Mouse (Mus musculus) inflammation-experienced regulatory T-cells, adult 6 months (primary cell): Measurements from ENCODE around the gene St3gal4. TPM values are rescaled to one million over a fixed set of nuclear protein-coding genes. Genes with fewer than 3 reads are reported as not detected.
"Not testable (repeated sequence)": the region's sequence is repeated elsewhere in the genome, so short reads cannot be mapped to it uniquely, and the experiment has no call there.

Source experiments
- ATAC-seq: one replicate; pipeline ENCODE4 v1.8.0; 2017
- polyA plus RNA-seq, 3 experiments: library from polyadenylated mRNA; unstranded; fragments of 100-300 nt; shearing (Covaris generic); gene quantifications; one replicate each; pipeline ENCODE4 v1.2.1; 2017

Gene St3gal4
- 10 to 100 TPM; 11.2 to 29.1 (median 17.9) TPM for polyA plus RNA-seq

DNA sequence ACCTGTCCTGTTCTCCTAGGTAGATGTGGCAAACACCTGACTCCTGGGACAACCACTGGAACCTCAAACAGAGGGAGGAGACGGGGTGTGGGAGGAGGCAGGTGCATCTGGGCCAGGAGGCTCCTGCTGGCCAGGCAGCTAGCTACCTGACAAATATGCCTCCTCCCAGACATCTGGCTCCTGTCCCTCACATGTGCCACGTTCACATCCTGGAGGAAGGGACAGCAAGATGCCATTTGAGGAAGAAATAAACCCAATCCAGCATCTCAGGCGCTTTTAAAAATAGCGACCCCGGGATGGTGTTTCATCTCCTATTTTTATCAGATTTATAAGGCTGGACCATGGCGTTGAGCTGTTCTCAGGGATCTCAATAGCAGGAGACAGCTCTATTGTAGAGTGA is at the start of gene St3gal4:
Gene St3gal4, minus strand, starts transcription at position 101 of the 400 bp plus-strand sequence.
- no peak for ATAC-seq

DNA sequence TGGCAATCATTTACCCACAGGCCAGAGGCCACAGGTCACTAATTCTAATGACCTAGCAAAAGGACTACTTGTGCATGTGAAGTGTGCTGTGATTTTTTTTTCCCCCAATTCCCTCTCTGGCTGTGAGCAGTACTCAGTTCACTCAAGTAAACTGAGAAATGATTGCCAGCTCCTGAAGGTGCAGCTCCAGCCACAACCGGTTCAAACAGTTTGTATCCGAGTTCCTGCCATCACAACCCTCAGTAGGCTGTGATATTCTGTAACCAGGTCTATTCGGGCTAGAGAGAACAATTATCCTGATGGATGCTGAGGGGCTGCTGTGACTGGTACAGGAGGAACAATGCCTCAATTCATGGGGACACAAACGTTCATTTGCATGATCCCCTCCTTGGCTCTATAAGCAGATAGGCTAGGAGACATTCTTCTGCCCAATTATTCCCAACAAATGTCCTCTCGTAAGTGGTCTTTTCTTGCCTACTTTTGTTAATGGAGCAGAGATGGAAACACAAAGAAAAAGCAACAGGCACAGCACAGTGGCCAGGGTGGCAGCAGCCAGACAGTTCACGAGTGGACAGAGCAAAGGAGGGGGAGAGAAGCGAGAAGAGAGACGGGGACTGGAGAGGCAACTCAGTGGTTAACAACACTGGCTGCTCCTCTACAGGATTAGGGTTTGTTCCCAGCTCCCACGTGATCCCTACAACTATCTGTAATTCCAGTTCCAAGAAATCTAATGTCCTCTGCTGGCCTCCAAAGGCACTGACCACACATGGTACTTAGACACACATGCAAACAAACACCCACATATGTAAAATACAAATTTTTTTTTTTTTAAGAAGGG is 47.9 kb upstream of the St3gal4 start:
- ATAC-seq = no peak

DNA sequence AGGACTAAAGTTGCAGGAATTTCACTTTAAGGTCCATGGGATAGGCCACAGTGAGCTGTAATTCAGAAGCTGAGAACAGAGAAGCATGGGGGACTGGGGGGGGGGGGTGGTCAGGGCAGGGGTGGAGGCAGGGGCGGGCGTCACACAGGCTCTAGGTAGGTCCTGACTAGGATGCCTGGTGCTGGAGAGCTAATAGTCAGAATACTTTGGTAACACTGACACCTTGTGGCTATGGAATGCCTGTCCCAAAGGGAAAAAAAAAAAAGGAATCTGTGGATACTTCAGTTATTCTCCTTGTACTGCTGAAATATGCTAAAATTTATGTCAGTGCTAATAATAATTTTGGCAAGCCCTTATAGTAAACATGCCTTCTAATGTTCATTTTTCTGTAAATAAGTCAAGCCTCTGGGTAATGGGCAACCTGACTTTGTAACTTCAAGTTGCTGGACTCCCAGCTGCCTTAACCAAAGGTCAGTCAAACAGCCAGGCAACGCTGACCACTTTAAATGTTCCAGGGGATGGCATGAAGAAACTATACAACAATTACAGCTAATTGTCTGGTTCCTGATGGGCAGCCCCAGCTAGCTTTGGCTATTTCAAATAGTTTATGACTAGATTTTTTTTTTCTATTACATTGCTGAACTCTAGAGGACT is 47.2 kb upstream of the St3gal4 start:
- no peak for ATAC-seq

DNA sequence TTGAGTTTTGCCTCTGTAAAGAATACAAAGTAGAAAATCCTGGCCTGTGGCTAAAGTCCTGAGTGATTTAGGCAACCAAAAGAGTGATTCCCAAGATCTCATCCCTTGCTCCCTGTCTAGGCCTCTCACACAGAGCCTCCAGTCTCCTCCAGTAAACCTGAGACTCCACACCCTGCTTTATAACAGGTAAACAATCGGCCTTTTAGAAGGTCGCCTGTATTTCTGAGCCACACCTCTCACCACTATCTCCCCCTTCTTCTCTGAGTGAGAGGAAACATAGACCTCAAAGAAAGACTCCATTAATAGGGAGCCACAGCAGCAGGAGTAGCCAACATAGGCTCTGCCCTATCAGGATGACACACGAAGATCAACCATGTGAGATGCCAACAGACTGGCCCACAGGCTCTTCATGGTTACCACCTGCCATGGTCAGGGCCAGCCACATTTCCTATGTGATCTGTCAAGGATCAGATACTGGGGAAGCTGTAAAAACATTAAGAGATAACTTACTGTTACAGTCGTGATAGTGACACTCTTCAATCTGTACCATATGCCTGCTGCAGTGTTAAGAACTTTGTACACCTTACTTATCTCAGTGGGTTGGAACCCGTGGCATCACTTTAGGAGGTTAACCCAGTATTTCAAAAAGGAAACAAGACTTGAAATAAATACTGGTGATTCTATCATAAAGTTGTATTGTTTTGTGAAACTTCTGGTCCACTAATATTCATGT is 45.2 kb upstream of the St3gal4 start:
- no peak for ATAC-seq

DNA sequence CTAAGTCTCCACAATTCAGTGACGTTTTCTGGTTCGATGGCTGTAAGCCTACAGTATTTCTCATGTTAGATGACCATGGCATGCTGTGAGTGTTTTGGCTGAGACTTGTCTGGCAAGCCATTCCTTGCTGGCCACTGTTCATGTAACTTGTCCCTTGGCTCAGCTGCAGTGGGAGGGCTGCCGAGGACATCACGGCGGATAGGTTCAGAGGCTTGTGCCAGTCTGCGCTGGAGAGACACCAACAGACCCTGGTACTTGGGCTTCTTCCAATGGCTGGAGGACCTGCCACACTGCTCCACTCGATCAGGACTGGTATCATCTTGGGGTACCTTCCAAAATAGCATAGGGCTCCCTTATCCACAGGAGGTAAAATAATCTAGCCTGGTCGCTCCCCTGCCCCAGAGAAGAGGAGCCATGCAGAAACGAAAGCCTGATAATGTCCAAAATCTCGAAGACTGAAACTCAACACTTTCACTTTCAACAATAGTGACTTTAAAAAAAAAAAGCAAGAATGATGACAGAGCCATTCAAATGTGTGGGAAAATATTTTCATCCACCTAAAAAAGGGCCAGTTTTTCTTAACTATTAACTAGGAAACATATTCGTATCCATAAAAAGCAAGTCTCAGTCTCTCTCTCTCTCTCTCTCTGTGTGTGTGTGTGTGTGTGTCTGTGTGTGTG is 44.1 kb upstream of the St3gal4 start:
- peak; percentile 60 for ATAC-seq

DNA sequence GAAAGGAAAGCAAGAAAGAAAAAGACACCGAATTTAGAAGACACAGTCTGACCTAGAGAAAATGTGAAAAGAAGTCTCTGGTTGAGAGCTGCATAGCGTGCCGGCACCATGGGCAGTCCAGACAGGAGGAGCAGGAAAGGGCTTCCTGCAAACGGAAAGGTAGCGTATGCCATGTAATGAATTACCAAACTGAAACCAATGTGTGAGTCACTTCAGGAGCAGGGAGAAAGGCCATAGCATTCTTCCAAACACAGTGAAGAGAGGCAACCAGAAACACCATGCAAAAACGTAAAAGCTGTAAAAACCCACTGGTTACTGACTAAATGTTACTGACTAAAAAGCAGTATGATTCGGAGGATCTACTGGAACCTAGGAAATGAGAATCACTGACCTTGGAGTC is 42.7 kb upstream of the St3gal4 start:
- ATAC-seq = no peak

DNA sequence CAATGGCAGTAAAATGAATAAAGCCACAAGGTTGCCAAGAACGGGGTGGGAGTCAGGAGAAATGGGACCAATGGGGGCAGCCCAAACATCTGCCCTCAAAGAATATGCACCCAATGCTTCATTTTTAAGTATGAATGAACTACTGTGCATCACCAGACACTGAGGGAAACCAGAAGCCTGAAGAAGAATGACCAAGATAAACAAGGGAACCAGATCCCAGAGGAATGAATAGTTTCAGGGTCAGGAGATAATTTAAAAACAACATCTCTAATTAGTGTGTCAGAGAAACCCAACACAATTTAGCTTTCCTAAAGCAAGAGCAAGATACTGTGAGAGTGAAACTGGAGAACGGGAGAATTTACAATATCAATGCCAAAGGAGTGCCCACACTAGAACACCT is 41.6 kb upstream of the St3gal4 start:
- ATAC-seq = no peak

DNA sequence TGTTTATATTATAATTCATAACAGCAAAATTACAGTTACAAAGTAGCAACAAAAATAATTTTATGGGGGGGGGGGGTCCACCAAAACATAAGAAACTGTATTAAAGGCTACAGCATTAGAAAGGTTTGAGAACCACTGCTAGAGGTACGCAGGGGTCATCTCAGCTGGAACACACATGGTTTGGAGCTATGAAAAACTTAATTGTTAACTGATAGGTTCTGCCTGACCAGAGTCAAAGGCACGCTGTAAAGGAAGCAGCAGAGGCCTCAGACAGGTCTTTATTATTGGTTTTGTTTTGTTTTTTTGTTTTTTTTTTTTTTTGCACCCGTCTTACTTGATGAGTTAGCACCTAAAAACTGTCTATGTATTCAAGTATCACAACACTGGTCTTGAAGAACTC is 39.4 kb upstream of the St3gal4 start:
- ATAC-seq = no peak

DNA sequence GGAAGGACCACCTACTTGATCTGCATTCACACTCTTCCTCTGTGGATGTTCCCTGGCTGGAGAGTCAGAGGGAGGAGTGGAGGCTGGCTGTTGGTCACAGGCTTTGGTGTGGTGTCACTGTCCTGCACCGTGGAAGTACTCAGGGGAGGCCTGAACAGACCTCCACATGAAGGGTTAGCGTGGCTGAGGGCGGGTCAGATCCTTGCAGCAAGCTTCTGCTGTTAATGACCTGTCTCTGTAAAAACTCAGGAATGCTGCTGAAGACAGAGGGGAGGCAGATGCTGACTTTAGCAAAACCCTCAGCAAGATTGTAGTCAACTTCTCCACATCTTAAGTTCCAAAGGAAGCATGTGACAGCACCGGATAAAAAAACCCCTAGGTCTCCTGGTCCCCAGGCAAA is 37.8 kb upstream of the St3gal4 start:
- ATAC-seq = no peak

DNA sequence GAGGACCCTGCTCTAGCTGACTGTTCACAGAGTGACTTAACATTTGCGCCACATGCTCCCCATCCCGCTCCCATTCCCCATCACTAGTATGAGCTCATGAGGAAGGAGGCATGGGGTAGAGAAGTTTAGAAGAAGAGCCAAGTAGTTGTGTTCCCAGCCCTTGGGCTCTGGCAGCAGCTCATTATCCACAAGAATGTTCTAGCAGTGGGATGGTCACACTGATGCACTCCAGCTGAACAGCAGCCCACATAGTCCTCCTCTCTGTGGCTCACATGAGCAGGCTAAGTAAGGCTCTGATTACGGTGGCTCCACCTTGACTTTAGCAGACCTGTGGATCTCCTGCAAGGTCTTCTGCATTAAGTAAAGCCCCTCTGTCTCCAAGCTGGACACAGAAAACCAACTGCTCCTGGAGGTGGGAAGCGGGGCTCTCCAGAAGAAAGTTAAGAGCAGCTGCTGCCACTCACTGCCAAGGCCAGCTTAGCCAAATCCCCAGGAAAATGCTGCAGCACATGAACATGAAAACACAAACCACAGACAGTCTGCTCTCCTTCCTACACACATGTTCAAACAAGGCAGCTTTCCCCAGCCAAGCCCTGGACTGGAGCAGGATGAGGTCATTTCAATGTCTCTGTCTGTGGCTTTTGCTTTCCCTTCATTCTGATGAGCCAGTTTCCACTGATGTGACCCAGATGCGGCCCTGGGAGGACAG is 37.1 kb upstream of the St3gal4 start:
- ATAC-seq = no peak

DNA sequence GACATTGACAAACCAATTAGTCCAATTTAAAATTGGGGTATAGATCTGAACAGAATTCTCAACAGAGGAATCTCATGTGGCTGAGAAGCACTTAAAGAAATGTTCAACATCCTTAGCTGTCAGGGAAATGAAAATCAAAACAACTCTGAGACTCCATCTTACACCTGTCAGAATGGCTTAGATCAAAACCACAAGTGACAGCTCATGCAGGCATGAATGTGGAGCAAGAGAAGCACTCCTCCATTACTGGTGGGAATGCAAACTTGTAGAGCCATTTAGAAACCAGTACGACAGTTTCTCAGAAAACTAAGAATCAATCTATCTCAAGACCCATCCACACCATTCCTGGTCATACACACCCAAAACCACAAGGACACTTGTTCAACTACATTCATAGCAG is 33.9 kb upstream of the St3gal4 start:
- no peak for ATAC-seq

DNA sequence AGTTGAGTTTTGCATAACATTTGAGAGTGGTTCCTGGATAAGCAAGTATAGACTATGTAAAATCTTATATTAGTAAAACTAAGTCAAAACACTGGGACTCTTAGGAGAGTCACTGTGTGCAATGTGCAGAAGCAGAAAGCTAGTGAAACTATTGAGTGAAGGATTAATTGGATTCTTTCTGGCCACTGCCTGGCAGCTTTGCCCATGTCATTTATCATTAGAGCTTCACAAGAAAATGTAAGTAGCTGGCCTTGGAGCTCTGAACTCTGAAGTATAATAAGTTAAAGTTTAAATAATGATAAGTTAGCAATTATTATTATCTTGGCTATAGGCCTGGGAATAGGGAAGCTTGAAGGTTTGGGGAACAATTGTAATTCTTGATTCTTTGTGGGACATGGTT is 29.8 kb upstream of the St3gal4 start:
- ATAC-seq = not testable (repeated sequence)

DNA sequence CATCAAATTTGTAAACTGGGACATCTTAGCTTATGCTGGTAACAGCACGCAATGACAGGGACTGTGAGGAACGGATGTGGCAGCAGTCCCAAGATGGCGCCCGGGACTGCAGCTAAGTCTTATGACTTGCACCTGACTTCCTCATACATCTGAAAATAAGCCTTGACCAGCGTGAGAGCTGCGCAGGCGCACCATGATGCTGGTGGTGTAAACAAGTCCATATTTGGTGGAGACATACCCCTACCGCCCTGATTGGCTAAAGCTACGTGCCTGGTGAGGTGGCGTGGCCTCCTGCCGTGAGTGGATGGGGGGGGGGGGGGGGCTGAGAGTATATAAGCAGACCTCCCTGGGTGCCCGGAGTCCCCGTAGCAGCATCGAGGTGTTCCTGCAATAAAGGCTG is 28.2 kb upstream of the St3gal4 start:
- not testable (repeated sequence) for ATAC-seq

DNA sequence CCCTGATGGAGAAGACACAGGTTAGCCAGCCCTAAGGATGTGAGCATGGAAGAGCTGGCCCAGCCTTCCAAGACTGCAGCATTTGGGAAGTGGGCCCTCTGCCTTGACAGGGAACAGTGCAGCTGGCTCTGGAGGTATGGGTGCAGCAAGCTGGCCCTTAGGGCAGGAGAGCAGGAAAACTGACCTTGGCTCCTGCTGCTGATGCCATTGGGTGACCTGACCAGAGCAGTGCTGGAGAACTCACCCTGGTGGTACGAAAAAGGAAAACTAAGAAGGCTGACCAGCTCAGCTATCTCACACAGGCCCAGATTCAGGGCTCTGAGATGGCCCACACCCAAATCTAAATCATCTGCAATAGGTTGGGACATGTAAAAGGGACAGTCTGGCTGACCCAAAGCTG is 26.8 kb upstream of the St3gal4 start:
- ATAC-seq = no peak

DNA sequence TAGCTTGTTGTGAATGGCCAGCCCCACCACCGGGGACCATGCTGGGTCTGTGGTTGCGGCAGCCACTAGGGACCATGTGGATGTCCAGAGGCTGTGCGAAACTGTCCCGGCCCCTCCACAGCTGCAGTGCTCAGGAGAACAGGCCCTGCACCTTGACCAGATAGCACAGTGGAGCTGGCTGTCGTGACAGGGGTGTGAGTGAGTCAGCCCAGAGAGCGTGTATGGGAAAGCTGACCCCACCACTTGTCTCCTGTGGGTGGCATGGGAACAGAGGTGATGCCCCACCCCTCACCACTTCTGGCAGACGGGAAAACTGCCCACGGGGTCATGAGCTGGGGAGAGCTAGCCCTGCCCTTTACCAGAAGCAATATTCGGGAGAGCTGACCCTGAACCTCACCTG is 26.1 kb upstream of the St3gal4 start:
- ATAC-seq = no peak

DNA sequence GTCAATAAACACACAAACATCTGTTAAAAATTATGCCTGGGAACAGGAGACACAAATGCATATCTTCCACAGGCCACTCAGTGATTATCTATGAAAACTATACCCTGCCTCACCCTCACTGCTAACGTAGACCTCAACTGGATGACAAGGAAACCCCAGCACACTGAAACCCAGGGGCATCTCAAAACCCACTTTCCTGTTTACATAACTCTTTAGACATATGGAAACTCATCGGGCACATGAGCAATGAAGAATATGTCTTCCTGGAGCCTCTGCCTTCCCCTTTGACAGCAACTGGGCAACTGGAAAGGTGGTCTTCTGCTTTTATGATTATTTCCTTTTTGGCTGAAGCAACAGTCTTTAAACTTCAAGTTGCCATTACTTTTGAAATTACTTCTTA is 23.2 kb upstream of the St3gal4 start:
- ATAC-seq = no peak

DNA sequence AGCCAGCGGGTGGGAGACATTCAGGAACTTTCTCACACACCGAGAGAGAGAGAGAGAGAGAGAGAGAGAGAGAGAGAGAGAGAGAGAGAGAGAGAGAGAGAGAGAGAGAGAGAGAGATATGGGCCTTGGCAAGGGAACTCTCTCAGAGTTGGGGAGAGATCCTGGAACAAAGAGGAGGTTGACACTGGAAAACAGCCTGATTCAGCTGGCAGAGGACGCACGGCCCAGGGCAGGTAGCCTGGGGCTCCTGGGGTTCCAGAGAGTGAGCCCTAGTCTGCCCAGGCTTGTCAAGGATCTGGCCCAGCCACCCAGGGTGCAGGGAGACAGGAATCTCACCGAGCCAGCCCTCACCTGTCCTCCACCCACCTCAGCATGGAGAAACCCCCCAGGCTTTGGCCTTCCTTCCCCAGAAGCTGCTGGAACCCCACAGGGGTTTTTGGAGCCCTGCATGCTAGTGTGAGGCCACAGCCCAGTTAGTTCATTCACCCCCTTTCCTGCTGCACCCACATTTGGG is 20.2 kb upstream of the St3gal4 start:
- ATAC-seq = no peak

DNA sequence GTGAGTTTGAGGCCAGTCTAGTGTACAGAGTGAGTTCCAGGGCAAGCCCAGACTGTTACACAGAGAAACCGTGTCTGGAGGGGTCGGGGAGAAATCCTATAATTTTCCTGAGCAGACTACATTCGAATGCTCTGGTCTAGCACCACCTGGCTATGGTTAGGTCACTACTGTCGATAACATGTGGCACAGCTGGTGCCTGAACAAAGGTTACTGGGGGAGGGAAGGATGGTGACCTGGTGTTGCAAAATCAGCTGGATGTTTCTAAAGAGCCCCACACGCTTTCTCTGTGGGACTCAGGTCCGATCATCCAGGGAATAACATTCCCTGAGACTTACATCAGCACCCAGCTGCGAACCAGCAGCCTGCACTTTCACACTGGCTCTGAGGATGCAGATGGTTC is 19.0 kb upstream of the St3gal4 start:
- ATAC-seq = no peak

DNA sequence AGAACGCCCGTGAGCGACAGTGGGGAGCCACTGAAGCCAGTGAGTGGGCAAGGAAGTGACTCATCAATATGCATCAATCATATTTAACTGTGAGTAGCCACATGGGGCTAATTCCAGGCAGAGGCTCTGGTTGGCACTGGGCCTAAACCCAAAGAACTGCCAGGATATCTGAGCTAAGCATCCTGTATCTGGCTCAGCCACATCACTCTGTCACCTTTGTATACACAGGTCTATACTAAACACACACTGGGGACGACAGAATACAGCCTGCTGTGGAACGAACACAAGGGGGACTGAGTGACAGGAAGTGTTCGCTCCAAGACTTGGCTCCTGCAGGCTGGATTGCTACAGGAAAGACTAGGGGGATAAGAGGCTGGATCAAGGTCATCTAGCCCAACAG is 16.5 kb upstream of the St3gal4 start:
- ATAC-seq = no peak

DNA sequence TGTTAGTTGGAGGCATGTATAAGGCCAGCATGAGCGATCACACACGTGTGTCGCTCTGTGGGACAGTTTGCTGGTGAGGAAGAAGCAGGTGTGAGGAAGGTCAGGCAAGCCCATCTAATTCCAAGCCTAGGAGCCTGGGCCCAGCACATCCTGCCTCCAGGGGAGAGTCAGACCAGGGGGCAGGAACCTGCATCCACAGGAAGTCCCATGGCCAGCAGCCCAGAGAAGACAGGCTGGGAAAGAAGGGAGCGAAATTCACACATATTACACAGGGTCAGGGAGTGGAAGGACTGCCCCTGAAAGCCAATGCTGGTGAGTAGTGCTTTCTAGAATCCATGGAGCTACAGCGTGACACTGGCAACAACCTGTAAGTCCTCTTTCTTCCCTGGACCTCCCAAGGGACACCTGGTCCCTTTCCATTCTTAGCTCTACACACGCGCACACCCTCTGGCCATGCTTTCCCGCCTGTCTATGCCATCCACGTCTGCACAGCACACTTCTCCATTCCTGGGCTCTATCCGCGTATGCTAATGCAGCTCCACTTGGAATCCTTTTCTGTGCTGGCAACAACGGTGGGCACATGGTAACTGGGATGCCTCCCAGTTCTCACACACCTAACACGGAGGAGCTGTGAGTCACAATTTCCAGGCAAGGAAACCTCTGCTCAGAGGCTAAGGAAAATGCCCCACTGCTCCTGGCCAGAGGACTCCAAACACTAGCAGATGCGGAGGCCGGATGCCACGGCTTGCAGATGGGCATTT is 12.7 kb upstream of the St3gal4 start:
- ATAC-seq = no peak

DNA sequence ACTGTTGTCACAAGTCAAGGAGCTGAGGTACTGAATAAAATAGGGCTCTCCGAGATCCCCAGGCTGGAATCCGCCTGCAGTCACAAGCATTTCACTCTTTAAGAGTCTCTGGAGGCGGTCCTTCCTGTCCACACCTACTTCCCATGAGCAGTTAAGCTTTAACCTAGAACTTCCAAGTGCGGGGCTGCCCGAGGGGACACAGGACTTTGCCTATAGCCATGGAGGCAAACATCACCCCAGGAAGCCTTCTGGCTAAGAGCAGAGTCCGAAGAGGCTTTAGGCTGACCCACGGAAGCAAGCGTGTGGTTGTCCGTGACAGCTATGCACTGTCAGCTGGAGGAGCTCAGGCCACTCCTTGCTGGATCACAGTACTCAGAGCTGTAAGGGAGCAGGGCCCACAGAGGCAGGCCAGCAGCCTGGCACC is 9.9 kb upstream of the St3gal4 start:
- no peak for ATAC-seq
